Mouse (Mus musculus): ENCODE data around the gene Oog3.

Oog3 gene

DNA sequence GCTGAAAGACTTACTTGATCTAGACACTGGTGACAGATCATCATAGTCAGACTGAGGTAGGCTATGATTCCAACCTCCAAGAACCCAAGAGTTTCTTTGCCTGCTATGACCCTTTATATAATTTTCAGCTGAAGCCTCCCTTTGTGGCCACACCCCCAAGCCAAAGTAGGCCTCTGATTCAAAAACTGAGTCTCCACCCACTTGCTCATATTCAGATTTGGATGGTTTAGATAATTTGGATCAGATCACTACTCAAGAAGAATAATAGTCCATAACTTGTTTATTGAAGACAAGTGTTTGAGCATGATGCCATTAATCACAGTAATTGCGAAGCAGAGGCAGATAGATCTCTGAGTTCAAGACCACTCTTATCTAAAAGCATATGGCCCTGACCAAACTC, at the start of gene Oog3:
TSS of gene Oog3 (minus strand) at position 101 of the 400 bp plus-strand sequence.
- DNase-seq, result no peak

GRCm38 (mm10) chr4:144190419-144190818, 28.0 kb upstream of the Oog3 start, which contains the start of gene Oog2:
Gene Oog2 (plus strand): TSS chr4:144190719.
- DNase-seq, result no peak
